Mouse (Mus musculus) layer of hippocampus, postnatal 10 days (tissue): Measurements from ENCODE around the gene Gcn1l1. TPM values are rescaled to one million over a fixed set of nuclear protein-coding genes. Genes with fewer than 3 reads are reported as not detected.

Source experiments
- DNase-seq, 2 experiments: peaks; one replicate each; pipeline ENCODE4 v3.0.0; 2021; ENCODE audit warnings: low spot score in 2 of 2
- microRNA-seq, 2 experiments: library from miRNA; unstranded; fragments of <30 nt; microRNA quantifications; one replicate each; pipeline ENCODE4 v1.2.0; 2021
- total RNA-seq, 2 experiments: library from RNA; stranded (reverse); gene quantifications; 2 replicates each; pipeline ENCODE4 v1.2.3; 2021

The Gcn1l1 gene
- total RNA-seq, 2 experiments from 2014 or later = 76.4 to 96.2 TPM

GRCm38 (mm10) chr5:115652681-115653575, 87.9 kb downstream of the Gcn1l1 start:
- peak; percentile 100 for DNase-seq

- no peak for DNase-seq
Observed at GRCm38 (mm10) chr5:115653776-115654175, 88.7 kb downstream of the Gcn1l1 start.

- no peak for DNase-seq
Observed at GRCm38 (mm10) chr5:115656677-115657076, 91.6 kb downstream of the Gcn1l1 start.

- no peak for DNase-seq
Observed at GRCm38 (mm10) chr5:115657234-115657633, 92.2 kb downstream of the Gcn1l1 start.

- DNase-seq = no peak
Observed at GRCm38 (mm10) chr5:115658352-115658751, 93.3 kb downstream of the Gcn1l1 start.

GRCm38 (mm10) chr5:115662658-115663057, 97.6 kb downstream of the Gcn1l1 start:
- no peak for DNase-seq

GRCm38 (mm10) chr5:115666366-115667065, 101.5 kb downstream of the Gcn1l1 start:
- DNase-seq = no peak

- DNase-seq = no peak
Observed at GRCm38 (mm10) chr5:115667210-115667609, 102.2 kb downstream of the Gcn1l1 start.

- DNase-seq = no peak
Observed at GRCm38 (mm10) chr5:115667894-115668293, 102.8 kb downstream of the Gcn1l1 start.

- DNase-seq = no peak
Observed at GRCm38 (mm10) chr5:115668986-115669385, 103.9 kb downstream of the Gcn1l1 start.

GRCm38 (mm10) chr5:115669974-115670373, 104.9 kb downstream of the Gcn1l1 start:
- no peak for DNase-seq

GRCm38 (mm10) chr5:115670406-115670805, 105.4 kb downstream of the Gcn1l1 start:
- DNase-seq = no peak

- no peak for DNase-seq
Observed at GRCm38 (mm10) chr5:115671846-115672245, 106.8 kb downstream of the Gcn1l1 start.

Small RNAs within 50 kb of the gene (microRNA-seq; reads per million reads assigned to microRNA genes)
- gene Mir7029 (0.20 to 4.0 reads per million in 2 experiments), gene Mir7030 (0.59 to 0.67 reads per million in 2 experiments)

Other genes with a start within 250 kb of the Gcn1l1 start
- gene Srsf9, start 238.1 kb upstream of the Gcn1l1 start, total RNA-seq = 10 to 100 TPM; 63.6 to 77.0 TPM
- gene Gatc, start 224.1 kb upstream of the Gcn1l1 start, total RNA-seq = 10 to 100 TPM; 29.3 to 32.5 TPM
- gene Triap1, start 224.0 kb upstream of the Gcn1l1 start, total RNA-seq = 10 to 100 TPM; 31.0 to 35.3 TPM
- gene Cox6a1, start 216.3 kb upstream of the Gcn1l1 start, total RNA-seq = 100 to 1,000 TPM; 732 to 825 TPM
- 10 to 100 TPM; 73.0 to 76.2 TPM for gene Msi1, start 135.7 kb upstream of the Gcn1l1 start, total RNA-seq
- gene Pla2g1b, start 99.0 kb upstream of the Gcn1l1 start, total RNA-seq = not detected
- gene Sirt4, start 80.5 kb upstream of the Gcn1l1 start, total RNA-seq = 10 to 100 TPM; 25.8 to 29.8 TPM
- gene Pxn, start 58.6 kb upstream of the Gcn1l1 start, total RNA-seq = 10 to 100 TPM; 30.0 to 30.8 TPM
- gene Rplp0, start 5.8 kb upstream of the Gcn1l1 start, total RNA-seq = 100 to 1,000 TPM; 458 to 467 TPM
- gene Rab35, start 66.7 kb downstream of the Gcn1l1 start, total RNA-seq = 10 to 100 TPM; 84.0 to 91.4 TPM
- gene Bicdl1, start 166.4 kb downstream of the Gcn1l1 start, total RNA-seq = 10 to 100 TPM; 92.7 to 96.1 TPM